Mouse (Mus musculus) midbrain, embryonic 11.5 days (tissue): ENCODE results near the gene Fam20c. TPM values are rescaled to one million over a fixed set of nuclear protein-coding genes. Genes with fewer than 3 reads are reported as not detected.

Source experiments
- ATAC-seq: fragments of 200-750 bp; cut with Nextera tagmentation; 2 replicates; pipeline ENCODE4 v1.8.0; 2017; ENCODE audit warnings: moderate TSS enrichment, moderate library complexity; ENCODE audit not compliant: low FRiP score
- DNase-seq: peaks from one replicate; pipeline ENCODE4 v3.0.0; 2015; ENCODE audit warnings: low spot score; ENCODE audit errors: missing footprints
- H3K27ac ChIP-seq: fragments of 300-500 bp; sonication (generic); 2 replicates; pipeline ENCODE4 v1.5.1; 2014; ENCODE audit warnings: low read depth, low read length
- H3K27me3 ChIP-seq: fragments of 300-500 bp; sonication (generic); 2 replicates; pipeline ENCODE4 v1.6.1; 2014; ENCODE audit warnings: mild to moderate bottlenecking, low read length, moderate library complexity, mixed read lengths; ENCODE audit not compliant: control insufficient read depth, insufficient read depth
- H3K36me3 ChIP-seq: fragments of 300-500 bp; sonication (generic); 2 replicates; pipeline ENCODE4 v1.6.1; 2014; ENCODE audit warnings: mild to moderate bottlenecking, low read length, moderate library complexity, mixed read lengths; ENCODE audit not compliant: control insufficient read depth, insufficient read depth
- H3K4me1 ChIP-seq: fragments of 300-500 bp; sonication (generic); 2 replicates; pipeline ENCODE4 v1.6.1; 2014; ENCODE audit warnings: low read length; ENCODE audit not compliant: control insufficient read depth, insufficient read depth
- H3K4me2 ChIP-seq: fragments of 300-500 bp; sonication (generic); 2 replicates; pipeline ENCODE4 v1.6.1; 2014; ENCODE audit warnings: mild to moderate bottlenecking, moderate library complexity
- H3K4me3 ChIP-seq: fragments of 300-500 bp; sonication (generic); 2 replicates; pipeline ENCODE4 v1.5.1; 2014; ENCODE audit warnings: low read depth, low read length
- H3K9ac ChIP-seq: fragments of 300-500 bp; sonication (generic); 2 replicates; pipeline ENCODE4 v1.6.1; 2014; ENCODE audit warnings: low read length
- H3K9me3 ChIP-seq: fragments of 300-500 bp; sonication (generic); 2 replicates; pipeline ENCODE4 v1.6.1; 2016; ENCODE audit warnings: low read length; ENCODE audit not compliant: control insufficient read depth
- WGBS: fragments of 180-500 bp; shearing (Covaris S2); extraction: QIAGEN DNeasy Blood & Tissue Kit; methylation state at CpG from one replicate; pipeline ENCODE4 v1.1.7; 2014; 5-methylcytosine and 5-hydroxymethylcytosine counted together
- polyA plus RNA-seq: library from polyadenylated mRNA; unstranded; fragments of >200 nt; fragmentation: Nextera tagmentation; extraction: Ambion mirVana; gene quantifications from 2 replicates; pipeline ENCODE4 v1.2.1, GENCODE M21; 2014

The Fam20c gene
- polyA plus RNA-seq, 1 experiment from 2014 or later = 14.6 TPM

DNA sequence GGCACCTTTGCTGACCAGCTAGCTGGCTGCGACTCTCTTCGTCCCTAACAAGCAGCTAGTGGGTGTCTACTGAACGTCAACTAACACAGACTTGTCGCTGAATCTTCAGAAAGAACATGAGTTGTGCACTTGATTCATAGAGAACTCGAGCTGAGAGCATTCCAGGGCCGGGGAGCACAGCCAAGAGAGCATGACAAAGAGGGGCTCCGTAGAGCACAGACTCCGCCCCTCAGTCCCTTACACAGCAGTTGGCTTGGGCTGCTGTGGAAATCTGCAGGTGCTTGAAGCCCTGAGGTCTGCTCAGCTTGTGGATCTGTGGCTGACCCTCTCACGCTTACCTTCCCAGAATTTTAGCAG, 390 bp upstream of the Fam20c start:
- peak overlapping the region; percentile 98 for H3K4me2 ChIP-seq
- H3K27ac ChIP-seq = no peak overlapping the region
- no peaks in the 10 kb centered on the region for H3K36me3 ChIP-seq
- no peaks in the 10 kb centered on the region for H3K9me3 ChIP-seq
- ATAC-seq (peak; percentile 25; the same call in 1 of the 2 replicates), DNase-seq (no peak)
- H3K9ac ChIP-seq = peak overlapping the region; percentile 80
- peaks cover 27% of the 10 kb centered on the region for H3K27me3 ChIP-seq
- WGBS = 7% methylated on average over 9 of the region's 9 CpGs
- H3K4me1 ChIP-seq = peaks cover 9% of the 10 kb centered on the region
- H3K4me3 ChIP-seq = peak overlapping the region; percentile 56

DNA sequence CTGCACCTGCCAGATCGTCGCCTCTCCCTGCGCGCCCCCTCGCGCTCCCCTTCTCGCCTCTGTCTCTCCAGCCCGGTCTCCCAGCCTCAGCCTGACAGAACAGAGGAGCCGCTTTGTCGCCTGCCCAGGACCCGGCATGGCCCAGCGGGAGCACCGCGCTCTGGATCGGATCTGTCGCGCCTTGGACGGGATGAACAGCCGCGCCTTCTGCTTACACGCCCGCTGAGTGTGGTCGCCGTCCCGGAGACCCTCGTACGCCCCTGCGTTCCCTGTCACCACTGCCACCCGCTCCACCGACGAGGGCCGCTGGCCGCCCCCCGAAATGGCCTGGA, 773 bp downstream of the Fam20c start:
- under 1% methylated on average over 33 of the region's 34 CpGs for WGBS
- ATAC-seq (no peak), DNase-seq (no peak)
- H3K9me3 ChIP-seq = no peaks in the 10 kb centered on the region
- peak overlapping the region; percentile 56 for H3K4me3 ChIP-seq
- peak overlapping the region; percentile 54 for H3K27ac ChIP-seq
- H3K9ac ChIP-seq = peak overlapping the region; percentile 80
- no peaks in the 10 kb centered on the region for H3K36me3 ChIP-seq
- H3K27me3 ChIP-seq = peaks cover 27% of the 10 kb centered on the region
- H3K4me2 ChIP-seq = peak overlapping the region; percentile 98
- peaks cover 9% of the 10 kb centered on the region for H3K4me1 ChIP-seq

DNA sequence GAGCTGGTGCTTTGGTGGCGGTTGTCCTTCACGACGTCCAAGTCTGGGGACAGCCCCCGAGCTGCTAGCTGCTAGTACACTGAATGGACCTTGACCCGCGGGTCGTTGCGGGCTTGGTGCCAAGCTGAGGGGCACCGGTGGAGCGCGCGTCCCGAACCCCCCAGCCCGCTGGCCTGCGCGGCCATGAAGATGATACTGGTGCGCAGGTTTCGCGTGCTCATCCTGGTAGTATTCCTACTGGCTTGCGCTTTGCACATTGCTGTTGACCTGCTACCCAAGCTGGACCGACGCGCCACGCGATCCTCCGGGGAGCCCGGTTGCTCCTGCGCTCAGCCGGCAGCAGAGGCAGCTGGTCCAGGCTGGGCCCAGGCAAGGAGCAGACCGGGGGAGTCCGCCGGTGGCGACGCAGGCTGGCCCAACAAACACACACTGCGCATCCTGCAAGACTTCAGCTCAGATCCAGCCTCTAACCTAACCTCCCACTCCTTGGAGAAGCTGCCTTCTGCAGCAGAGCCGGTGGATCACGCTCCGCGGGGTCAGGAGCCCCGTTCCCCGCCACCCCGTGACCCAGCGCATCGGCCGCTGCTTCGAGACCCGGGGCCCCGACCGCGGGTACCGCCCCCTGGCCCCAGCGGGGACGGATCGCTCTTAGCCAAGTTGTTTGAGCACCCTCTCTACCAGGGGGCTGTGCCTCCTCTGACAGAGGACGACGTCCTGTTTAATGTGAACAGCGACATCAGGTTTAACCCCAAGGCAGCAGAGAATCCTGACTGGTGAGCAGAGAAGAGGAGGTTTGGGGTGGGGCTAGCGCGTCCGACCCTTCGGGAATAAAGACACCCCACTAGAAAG, 1.4 kb downstream of the Fam20c start:
- H3K27me3 ChIP-seq = peaks cover 27% of the 10 kb centered on the region
- under 1% methylated on average over 61 of the region's 61 CpGs for WGBS
- H3K27ac ChIP-seq = peak overlapping the region; percentile 54
- H3K9ac ChIP-seq = peak overlapping the region; percentile 80
- DNase-seq = peak; percentile 95
- H3K9me3 ChIP-seq = no peaks in the 10 kb centered on the region
- H3K4me3 ChIP-seq = peak overlapping the region; percentile 56
- H3K4me2 ChIP-seq = peak overlapping the region; percentile 98
- peak; percentile 11; the same call in 1 of the 2 replicates for ATAC-seq
- peaks cover 9% of the 10 kb centered on the region for H3K4me1 ChIP-seq
- H3K36me3 ChIP-seq = no peaks in the 10 kb centered on the region

DNA sequence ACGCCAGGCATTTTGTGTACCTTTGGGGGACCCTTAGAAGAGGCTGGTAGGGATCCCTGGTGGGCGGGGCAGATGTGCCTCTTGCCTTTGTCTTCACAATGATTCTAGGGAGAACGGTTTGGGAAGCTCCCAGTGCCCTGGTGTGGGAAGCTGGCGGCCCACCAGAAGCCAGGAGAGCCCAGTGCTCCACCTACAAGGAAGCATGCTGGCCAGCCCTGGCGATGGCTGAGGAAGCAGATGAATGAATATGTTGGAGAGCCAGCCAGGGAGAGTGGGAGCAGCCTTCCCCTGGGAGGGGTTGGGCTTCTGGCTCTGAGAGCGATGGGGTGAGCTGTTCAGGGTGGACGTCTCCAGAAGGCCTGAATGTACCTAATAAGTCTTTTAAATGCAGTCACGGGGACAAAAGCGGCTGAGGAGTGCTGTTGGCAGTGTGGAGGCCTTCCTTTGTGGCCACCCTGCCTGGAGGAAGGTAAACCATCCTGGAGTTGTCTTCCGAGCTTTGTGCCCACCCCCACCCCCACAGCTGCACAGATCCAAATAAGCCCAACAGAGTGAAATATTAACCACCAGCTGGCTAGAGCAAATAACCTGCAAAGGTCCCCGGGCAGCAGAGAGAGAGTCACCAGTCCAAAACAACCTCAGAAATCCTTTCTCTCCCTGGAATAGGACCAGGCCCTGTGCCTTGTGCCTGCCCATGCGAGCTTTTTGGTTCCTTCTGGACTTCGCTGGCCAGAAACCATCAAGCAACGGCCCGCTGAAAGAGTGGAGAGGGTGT, 2.2 kb downstream of the Fam20c start:
- H3K9ac ChIP-seq = peak overlapping the region; percentile 80
- peak overlapping the region; percentile 40 for H3K27ac ChIP-seq
- no peaks in the 10 kb centered on the region for H3K36me3 ChIP-seq
- peaks cover 10% of the 10 kb centered on the region for H3K4me1 ChIP-seq
- H3K9me3 ChIP-seq = no peaks in the 10 kb centered on the region
- peaks cover 27% of the 10 kb centered on the region for H3K27me3 ChIP-seq
- ATAC-seq (no peak), DNase-seq (peak; percentile 91)
- peak overlapping the region; percentile 98 for H3K4me2 ChIP-seq
- H3K4me3 ChIP-seq = peak overlapping the region; percentile 56
- 25% methylated on average over 15 of the region's 15 CpGs for WGBS

DNA sequence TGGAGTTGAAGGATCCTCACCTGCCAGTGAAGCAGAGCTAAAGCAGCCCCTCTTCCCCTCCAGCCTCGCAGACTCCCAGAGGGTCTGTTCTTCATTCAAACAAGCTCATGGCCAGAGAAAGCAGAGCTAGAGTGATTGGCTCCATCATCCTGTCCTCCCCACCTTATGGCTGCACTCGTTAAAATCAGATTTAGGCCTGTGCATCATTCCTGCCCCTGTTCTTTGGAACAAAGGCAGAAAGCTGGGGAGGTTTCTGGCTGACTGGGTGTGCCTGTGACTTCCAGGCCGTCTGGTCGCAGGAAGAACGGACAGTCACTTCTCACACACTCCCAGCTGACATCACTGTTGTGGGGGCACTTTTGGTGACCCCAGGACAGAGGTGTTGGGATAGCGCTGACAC, 2.8 kb downstream of the Fam20c start:
- Histone ChIP-seq H3K4me1 (peaks cover 15% of the 10 kb centered on the region), H3K27me3 (peaks cover 27% of the 10 kb centered on the region), H3K27ac (no peak overlapping the region)

DNA sequence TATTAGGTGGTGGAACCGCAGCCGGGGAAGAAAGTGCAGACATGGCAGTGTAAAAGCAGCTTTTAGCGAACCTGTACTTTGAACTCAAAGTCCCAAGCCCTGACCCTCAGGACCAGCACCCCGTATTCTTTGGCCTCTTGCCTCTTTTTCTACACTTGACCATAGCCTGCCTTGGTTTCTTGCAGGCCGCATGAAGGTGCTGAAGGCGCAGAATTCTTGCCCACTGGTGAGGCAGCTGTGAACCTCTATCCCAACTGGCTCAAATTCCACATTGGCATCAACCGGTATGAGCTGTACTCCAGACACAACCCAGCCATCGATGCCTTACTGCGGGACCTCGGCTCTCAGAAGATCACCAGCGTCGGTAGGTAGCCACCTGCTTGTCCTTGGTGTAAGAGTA, 3.3 kb downstream of the Fam20c start:
- WGBS = 94% methylated on average over 12 of the region's 12 CpGs
- H3K4me2 ChIP-seq = peak overlapping the region; percentile 98

More for the DNA sequence above, 2.8 kb downstream of the Fam20c start:
- Histone ChIP-seq H3K9ac (peak overlapping the region; percentile 80), H3K4me2 (peak overlapping the region; percentile 98), H3K9me3 (no peaks in the 10 kb centered on the region), H3K36me3 (no peaks in the 10 kb centered on the region; the same call in 1 of the 2 replicates), H3K4me3 (peak overlapping the region; percentile 56)
- DNase-seq = peak; percentile 85
- WGBS = 63% methylated on average over 6 of the region's 6 CpGs
- no peak for ATAC-seq

DNA sequence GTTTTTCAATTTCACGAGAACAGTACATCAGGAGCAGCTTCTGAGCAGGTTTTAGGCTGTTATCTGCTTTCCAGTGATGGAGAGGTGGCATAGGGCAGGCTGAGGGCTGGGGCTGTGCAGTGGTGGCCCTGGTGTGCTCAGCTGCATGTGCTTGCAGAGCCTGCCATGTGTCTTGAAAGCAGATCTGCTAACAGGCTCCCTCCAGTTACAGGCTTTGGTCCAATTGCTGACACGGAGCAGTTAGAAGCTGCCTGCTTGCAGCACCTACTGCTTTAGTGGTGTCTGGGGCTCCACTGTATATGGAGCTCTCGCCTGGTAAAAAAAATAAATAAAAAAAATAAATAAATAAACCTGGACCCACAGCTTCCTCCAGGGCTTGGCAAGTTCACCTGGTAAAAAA, 4.2 kb downstream of the Fam20c start:
- no peaks in the 10 kb centered on the region for H3K9me3 ChIP-seq
- DNase-seq (no peak), ATAC-seq (no peak)
- H3K27ac ChIP-seq = no peak overlapping the region
- H3K36me3 ChIP-seq = no peaks in the 10 kb centered on the region; the same call in 1 of the 2 replicates
- WGBS = 79% methylated on average over 3 of the region's 3 CpGs
- H3K27me3 ChIP-seq = peaks cover 26% of the 10 kb centered on the region
- H3K4me1 ChIP-seq = peaks cover 16% of the 10 kb centered on the region
- no peak overlapping the region for H3K4me2 ChIP-seq
- H3K9ac ChIP-seq = no peak overlapping the region
- no peak overlapping the region for H3K4me3 ChIP-seq

More for the DNA sequence above, 3.3 kb downstream of the Fam20c start:
- H3K36me3 ChIP-seq = no peaks in the 10 kb centered on the region; the same call in 1 of the 2 replicates
- H3K4me1 ChIP-seq = peaks cover 16% of the 10 kb centered on the region
- no peak overlapping the region for H3K4me3 ChIP-seq
- H3K27ac ChIP-seq = no peak overlapping the region
- peaks cover 27% of the 10 kb centered on the region for H3K27me3 ChIP-seq
- no peak for DNase-seq
- ATAC-seq = no peak
- no peak overlapping the region; the same call in 1 of the 2 replicates for H3K9ac ChIP-seq
- no peaks in the 10 kb centered on the region for H3K9me3 ChIP-seq

DNA sequence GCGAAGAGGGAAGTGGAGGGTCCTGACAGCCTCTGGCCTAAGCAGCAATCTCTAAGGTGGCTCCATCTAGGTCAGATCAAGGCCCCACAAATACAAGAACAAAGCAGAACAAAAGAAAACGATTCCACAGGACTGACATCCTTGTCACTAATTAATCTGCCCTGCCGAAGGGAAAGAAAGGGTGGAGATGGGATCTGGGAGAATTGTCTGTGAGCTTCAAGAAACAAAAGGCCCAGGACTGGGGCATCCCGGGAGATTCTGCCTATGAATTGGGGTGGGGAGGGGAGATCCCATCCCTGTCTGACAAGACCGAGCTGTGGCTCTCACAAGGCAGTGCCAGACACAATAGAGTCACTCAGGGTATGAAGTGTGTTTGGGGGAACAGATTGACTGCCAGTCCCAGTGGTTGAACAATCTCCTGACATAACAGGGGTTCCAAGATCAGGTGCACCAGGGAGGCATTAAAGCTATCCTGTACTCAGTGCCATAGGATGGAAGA, 7.6 kb downstream of the Fam20c start:
- DNase-seq (no peak), ATAC-seq (no peak)
- Histone ChIP-seq H3K4me1 (peaks cover 9% of the 10 kb centered on the region; the same call in 1 of the 2 replicates), H3K9ac (no peak overlapping the region), H3K4me3 (no peak overlapping the region), H3K4me2 (no peak overlapping the region), H3K9me3 (no peaks in the 10 kb centered on the region), H3K27me3 (peaks cover 4% of the 10 kb centered on the region; the same call in 1 of the 2 replicates), H3K27ac (no peak overlapping the region), H3K36me3 (no peaks in the 10 kb centered on the region; the same call in 1 of the 2 replicates)
- WGBS = 30% methylated on average over 5 of the region's 5 CpGs
